Mouse (Mus musculus) gastrocnemius, postnatal 25 days (tissue): Measurements from ENCODE around the gene Creld1. TPM values are rescaled to one million over a fixed set of nuclear protein-coding genes. Genes with fewer than 3 reads are reported as not detected.

ENCODE experiments used
- DNase-seq: peaks from one replicate; pipeline ENCODE4 v3.0.0; 2022
- microRNA-seq, 2 experiments: library from miRNA; unstranded; fragments of <30 nt; microRNA quantifications; one replicate each; pipeline ENCODE4 v1.2.0; 2021; ENCODE audit warnings: borderline replicate concordance in 2 of 2
- total RNA-seq, 2 experiments: library from RNA; stranded (reverse); gene quantifications; 1 replicate in 1 of 2; 2 replicates in 1 of 2; pipeline ENCODE4 v1.2.3; 2021

Gene Creld1
- total RNA-seq, 2 experiments from 2014 or later: 39.3 to 50.6 TPM

GRCm38 (mm10) chr6:113508272-113508946 is 25.3 kb downstream of the Creld1 start:
- peak; percentile 75 for DNase-seq

GRCm38 (mm10) chr6:113508947-113509280 is 25.8 kb downstream of the Creld1 start:
- DNase-seq: peak; percentile 75

GRCm38 (mm10) chr6:113513944-113514343 is 30.8 kb downstream of the Creld1 start:
- DNase-seq: no peak

GRCm38 (mm10) chr6:113514600-113514999 is 31.5 kb downstream of the Creld1 start:
- no peak for DNase-seq

- no peak for DNase-seq
Observed at GRCm38 (mm10) chr6:113517434-113518080, 34.5 kb downstream of the Creld1 start.

- DNase-seq: no peak
Observed at GRCm38 (mm10) chr6:113522310-113522709, 39.2 kb downstream of the Creld1 start.

GRCm38 (mm10) chr6:113523420-113523819 is 40.3 kb downstream of the Creld1 start:
- DNase-seq: no peak

GRCm38 (mm10) chr6:113530932-113531839 is 48.1 kb downstream of the Creld1 start, which contains the start of the genes Emc3 and Fancd2:
TSS of gene Emc3 (minus strand) at chr6:113531652.
TSS of gene Fancd2 (plus strand) at chr6:113531682.
- peak; percentile 85 for DNase-seq

- DNase-seq: no peak
Observed at GRCm38 (mm10) chr6:113531840-113532404, 48.8 kb downstream of the Creld1 start.

- no peak for DNase-seq
Observed at GRCm38 (mm10) chr6:113534886-113535285, 51.8 kb downstream of the Creld1 start.

- no peak for DNase-seq
Observed at GRCm38 (mm10) chr6:113541610-113542009, 58.5 kb downstream of the Creld1 start.

Small RNAs within 50 kb of the gene (microRNA-seq; reads per million reads assigned to microRNA genes)
- 0 reads per million in 2 experiments for gene Gm23365

Other genes starting within 250 kb of the Creld1 start
- gene Mtmr14, start 245.5 kb upstream of the Creld1 start, total RNA-seq: 10 to 100 TPM; 13.2 to 14.5 TPM
- gene Cpne9, start 201.0 kb upstream of the Creld1 start, total RNA-seq: not detected
- 1 to 10 TPM; 7.8 to 8.3 TPM for gene Brpf1, start 176.2 kb upstream of the Creld1 start, total RNA-seq
- gene Ogg1, start 156.3 kb upstream of the Creld1 start, total RNA-seq: 1 to 10 TPM; 4.0 to 6.0 TPM
- 10 to 100 TPM; 29.7 to 36.4 TPM for gene Camk1, start 139.3 kb upstream of the Creld1 start, total RNA-seq
- 10 to 100 TPM; 14.0 to 14.4 TPM for gene Tada3, start 105.4 kb upstream of the Creld1 start, total RNA-seq
- gene Arpc4, start 105.2 kb upstream of the Creld1 start, total RNA-seq: 10 to 100 TPM; 48.4 to 55.3 TPM
- gene Ttll3, start 94.0 kb upstream of the Creld1 start, total RNA-seq: 1 to 10 TPM; 1.6 to 1.7 TPM
- 1 to 10 TPM; 8.0 to 9.7 TPM for gene Rpusd3, start 64.0 kb upstream of the Creld1 start, total RNA-seq
- gene Cidec, start 47.5 kb upstream of the Creld1 start, total RNA-seq: 10 to 100 TPM in 1 of 2 experiments, 1 to 10 TPM in 1; 1.1 to 67.8 TPM
- 10 to 100 TPM; 27.6 to 29.8 TPM for gene Jagn1, start 40.7 kb upstream of the Creld1 start, total RNA-seq
- under 1 TPM in 1 of 2 experiments, not detected in 1; 0.16 TPM for gene Il17re, start 24.8 kb upstream of the Creld1 start, total RNA-seq
- 1 to 10 TPM; 6.0 to 8.0 TPM for gene Il17rc, start 11.9 kb upstream of the Creld1 start, total RNA-seq
- under 1 TPM in 1 of 2 experiments, not detected in 1; 0.08 TPM for gene Prrt3, start 18.6 kb downstream of the Creld1 start, total RNA-seq
- 10 to 100 TPM; 50.3 to 66.7 TPM for gene Emc3, start 48.4 kb downstream of the Creld1 start, total RNA-seq
- gene Fancd2, start 48.4 kb downstream of the Creld1 start, total RNA-seq: under 1 TPM; 0.41 to 0.56 TPM
- gene Fancd2os, start 117.4 kb downstream of the Creld1 start, total RNA-seq: not detected
- 10 to 100 TPM; 37.1 to 40.7 TPM for gene Brk1, start 121.5 kb downstream of the Creld1 start, total RNA-seq
- 1 to 10 TPM; 4.4 to 6.2 TPM for gene Vhl, start 140.7 kb downstream of the Creld1 start, total RNA-seq
- gene Irak2, start 155.2 kb downstream of the Creld1 start, total RNA-seq: 1 to 10 TPM; 3.0 to 4.7 TPM
- 10 to 100 TPM; 28.8 to 31.6 TPM for gene Tatdn2, start 213.8 kb downstream of the Creld1 start, total RNA-seq
- not detected for gene Ghrl, start 236.6 kb downstream of the Creld1 start, total RNA-seq